ENCODE assay signal across 22 mouse cellular contexts in the genomic region with DNA sequence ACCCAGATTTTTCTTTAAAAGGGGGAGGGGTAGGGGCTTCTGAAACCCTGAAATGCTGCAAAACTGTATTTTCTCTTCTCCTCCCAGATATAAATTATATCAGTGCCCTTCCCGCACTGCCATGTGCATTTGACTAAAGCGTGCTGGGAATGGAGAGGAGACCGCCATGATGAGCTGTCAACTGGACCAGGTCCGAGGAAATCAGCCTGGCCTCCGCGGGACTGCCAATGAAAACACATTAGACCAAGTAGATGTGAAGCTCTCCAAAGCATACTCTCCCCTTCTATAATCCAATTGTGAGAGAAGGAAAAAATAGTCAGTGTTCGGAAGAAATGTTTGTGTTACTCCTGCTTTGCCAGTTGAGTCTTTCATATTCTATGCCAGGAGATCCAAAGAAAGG.
"Had no signal": no experiment of that assay in that cellular context is flagged by ENCODE, and none has a peak within 500 bp of the region (broad histone marks: within the 10 kb centered on the region; RNA-seq: fewer than 3 reads in every experiment).

No protein-coding gene starts in this region.

- H3K9ac ChIP-seq: heart, embryonic 13.5 days; heart, embryonic 15.5 days; hindbrain, embryonic 13.5 days; hindbrain, embryonic 15.5 days; kidney, embryonic 15.5 days; limb, embryonic 13.5 days; limb, embryonic 15.5 days; liver, embryonic 12.5 days; liver, embryonic 14.5 days had no signal

- H3K4me2 ChIP-seq: heart, embryonic 13.5 days; heart, embryonic 15.5 days; hindbrain, embryonic 13.5 days; hindbrain, embryonic 15.5 days; kidney, embryonic 15.5 days; limb, embryonic 13.5 days; limb, embryonic 15.5 days; liver, embryonic 12.5 days had no signal

- H3K9me3 ChIP-seq: heart, embryonic 13.5 days; heart, embryonic 15.5 days; hindbrain, embryonic 13.5 days; hindbrain, embryonic 15.5 days; kidney, embryonic 15.5 days; limb, embryonic 13.5 days; limb, embryonic 15.5 days; liver, embryonic 12.5 days had no signal

- H3K27ac ChIP-seq: heart, adult 2 months; heart, embryonic 13.5 days; heart, embryonic 15.5 days; hindbrain, embryonic 13.5 days; hindbrain, embryonic 15.5 days; hindbrain, postnatal 0 days; kidney, embryonic 15.5 days; kidney, postnatal 0 days; left cerebral cortex, adult 2 months; limb, embryonic 13.5 days; limb, embryonic 15.5 days; liver, embryonic 12.5 days; liver, embryonic 14.5 days had no signal

- H3K27me3 ChIP-seq: heart, embryonic 13.5 days; heart, embryonic 15.5 days; hindbrain, embryonic 13.5 days; hindbrain, embryonic 15.5 days; kidney, embryonic 15.5 days; limb, embryonic 13.5 days; limb, embryonic 15.5 days; liver, embryonic 12.5 days had no signal

- DNase-seq: gastrocnemius, postnatal 14 days; gastrocnemius, postnatal 36 days; kidney, adult 11 months; kidney, adult 2 months; kidney, adult 9 months; kidney, postnatal 14 days; kidney, postnatal 36 days; left cerebral cortex, postnatal 4 days had no signal

- H3K4me3 ChIP-seq: heart, adult 2 months; heart, embryonic 13.5 days; heart, embryonic 15.5 days; hindbrain, embryonic 13.5 days; hindbrain, embryonic 15.5 days; kidney, embryonic 15.5 days; left cerebral cortex, adult 2 months; limb, embryonic 13.5 days; limb, embryonic 15.5 days; liver, embryonic 12.5 days had no signal

- H3K36me3 ChIP-seq: heart, embryonic 13.5 days; heart, embryonic 15.5 days; hindbrain, embryonic 13.5 days; hindbrain, embryonic 15.5 days; kidney, embryonic 15.5 days; limb, embryonic 13.5 days; limb, embryonic 15.5 days; liver, embryonic 12.5 days had no signal

- ATAC-seq: hindbrain, postnatal 0 days; intestine, embryonic 16.5 days; liver, embryonic 12.5 days had no signal
